25 mouse cellular contexts compared by ENCODE assay signal in genomic region chr1:90692851-90693250, GRCm38 (mm10).
DNase-seq lines count a peak whose midpoint lies in the region; ATAC-seq and TF ChIP-seq lines count a peak whose summit lies in the region.
"Had no signal": no experiment of that assay in that cellular context is flagged by ENCODE, and none has a peak within 500 bp of the region (broad histone marks: within the 10 kb centered on the region; RNA-seq: fewer than 3 reads in every experiment).

No protein-coding gene starts in this region.

- WGBS in intestine, embryonic 14.5 days, result 35% methylated on average over 1 of the region's 1 CpGs
- 39% methylated on average over 1 of the region's 1 CpGs for WGBS in intestine, embryonic 15.5 days

- H3K9me3 ChIP-seq in intestine, embryonic 14.5 days (ENCODE audit: control insufficient read depth, low read length), result no peaks in the 10 kb centered on the region
- no peaks in the 10 kb centered on the region for H3K9me3 ChIP-seq in intestine, embryonic 15.5 days
- H3K9me3 ChIP-seq: embryonic facial prominence, embryonic 13.5 days; embryonic facial prominence, embryonic 15.5 days; forebrain, embryonic 13.5 days; forebrain, embryonic 15.5 days had no signal

- no peak for TF ChIP-seq POLR2A in myocyte (IDR thresholded peaks at IDR 0.05; ENCODE audit: insufficient read length, low read depth)

- peak overlapping the region; percentile 9; the same call in 1 of the 2 replicates for H3K27ac ChIP-seq in intestine, embryonic 14.5 days (ENCODE audit: low read depth)
- H3K27ac ChIP-seq in intestine, embryonic 15.5 days, result no peak overlapping the region
- H3K27ac ChIP-seq: embryonic facial prominence, embryonic 13.5 days; embryonic facial prominence, embryonic 15.5 days; forebrain, embryonic 13.5 days; forebrain, embryonic 15.5 days had no signal

- DNase-seq in intestine, embryonic 14.5 days (ENCODE audit: low spot score), result no peak
- DNase-seq in thymus, postnatal 4 days, result peak; percentile 24
- DNase-seq in thymus, postnatal 25 days, result no peak
- peak; percentile 64 for DNase-seq in Muller cell, postnatal 12 days (ENCODE audit: inconsistent ontology term)
- no peak for DNase-seq in embryo, embryonic 11 days
- DNase-seq: adrenal gland, adult 8-10 months; adrenal gland, postnatal 14 days; adrenal gland, postnatal 36 days; B cell, adult 2 months; cerebellum, adult 11-12 months; cerebellum, adult 2 months; cerebellum, adult 9-10 months; cerebellum, postnatal 10 days; cerebellum, postnatal 25 days; forebrain, postnatal 0 days had no signal

- no peaks in the 10 kb centered on the region for H3K79me2 ChIP-seq in myocyte (ENCODE audit: control insufficient read depth, insufficient read depth)

- H3K4me2 ChIP-seq in intestine, embryonic 14.5 days (ENCODE audit: low read length), result no peak overlapping the region
- no peak overlapping the region for H3K4me2 ChIP-seq in intestine, embryonic 15.5 days (replicated peaks)
- H3K4me2 ChIP-seq in myocyte (ENCODE audit: low read depth), result no peak overlapping the region
- H3K4me2 ChIP-seq: embryonic facial prominence, embryonic 13.5 days; embryonic facial prominence, embryonic 15.5 days; forebrain, embryonic 13.5 days; forebrain, embryonic 15.5 days had no signal

- no peaks in the 10 kb centered on the region for H3K36me3 ChIP-seq in intestine, embryonic 14.5 days (ENCODE audit: control insufficient read depth, insufficient read depth, low read length)
- H3K36me3 ChIP-seq in intestine, embryonic 15.5 days, result no peaks in the 10 kb centered on the region
- H3K36me3 ChIP-seq in myocyte (ENCODE audit: control insufficient read depth, insufficient read depth), result no peaks in the 10 kb centered on the region
- H3K36me3 ChIP-seq: embryonic facial prominence, embryonic 13.5 days; embryonic facial prominence, embryonic 15.5 days; forebrain, embryonic 15.5 days; G1E had no signal

- peaks cover 22% of the 10 kb centered on the region for H3K4me1 ChIP-seq in intestine, embryonic 14.5 days (replicated peaks; ENCODE audit: control insufficient read depth, insufficient read depth, low read length)
- H3K4me1 ChIP-seq in intestine, embryonic 15.5 days (replicated peaks), result no peaks in the 10 kb centered on the region; the same call in 1 of the 2 replicates
- H3K4me1 ChIP-seq: embryonic facial prominence, embryonic 13.5 days; forebrain, embryonic 13.5 days; forebrain, embryonic 15.5 days had no signal

- no peak overlapping the region for H3K4me3 ChIP-seq in intestine, embryonic 14.5 days (ENCODE audit: low read depth, low read length)
- no peak overlapping the region for H3K4me3 ChIP-seq in intestine, embryonic 15.5 days (replicated peaks)
- H3K4me3 ChIP-seq in myocyte, result no peak overlapping the region
- H3K4me3 ChIP-seq: embryonic facial prominence, embryonic 13.5 days; embryonic facial prominence, embryonic 15.5 days; forebrain, embryonic 13.5 days; forebrain, embryonic 15.5 days had no signal

- no peak overlapping the region for H3K9ac ChIP-seq in intestine, embryonic 14.5 days (ENCODE audit: low read length)
- no peak overlapping the region for H3K9ac ChIP-seq in intestine, embryonic 15.5 days
- H3K9ac ChIP-seq: embryonic facial prominence, embryonic 13.5 days; embryonic facial prominence, embryonic 15.5 days; forebrain, embryonic 13.5 days; forebrain, embryonic 15.5 days; forebrain, postnatal 0 days had no signal

- no peaks in the 10 kb centered on the region for H3K27me3 ChIP-seq in intestine, embryonic 14.5 days (replicated peaks; ENCODE audit: control insufficient read depth, insufficient read depth, low read length)
- no peaks in the 10 kb centered on the region for H3K27me3 ChIP-seq in intestine, embryonic 15.5 days (replicated peaks)
- H3K27me3 ChIP-seq in myocyte (ENCODE audit: control insufficient read depth, insufficient read depth, insufficient read length), result no peaks in the 10 kb centered on the region
- H3K27me3 ChIP-seq: embryonic facial prominence, embryonic 13.5 days; embryonic facial prominence, embryonic 15.5 days; forebrain, embryonic 13.5 days; forebrain, embryonic 15.5 days had no signal

- no peak for ATAC-seq in intestine, embryonic 14.5 days (replicated peaks; ENCODE audit: low FRiP score, low TSS enrichment, low read depth)
- ATAC-seq in intestine, embryonic 15.5 days, result no peak
- no peak for ATAC-seq in erythroblast, adult 5-6 weeks (replicated peaks; ENCODE audit: low FRiP score, poor library complexity, severe bottlenecking)
- ATAC-seq: activated CD4-positive, CD25-positive, alpha-beta regulatory T cell, adult 4 months; CD4-positive, CD25-positive, alpha-beta regulatory T cell, adult 4 months; forebrain, embryonic 13.5 days; forebrain, embryonic 15.5 days; forebrain, postnatal 0 days had no signal

- H3ac ChIP-seq in myocyte (ENCODE audit: control insufficient read depth, insufficient read length), result no peak overlapping the region

TF ChIP-seq in myocyte, 11 proteins besides CTCF, POLR2A, EP300 and RAD21:
- TF ChIP-seq MAX (IDR thresholded peaks at IDR 0.05; ENCODE audit: low read depth) (no peak), CEBPB (IDR thresholded peaks at IDR 0.05; ENCODE audit: insufficient read depth, poor library complexity, severe bottlenecking) (no peak), REST (IDR thresholded peaks at IDR 0.05; ENCODE audit: insufficient read depth, insufficient read length) (no peak), TCF12 (IDR thresholded peaks at IDR 0.05; ENCODE audit: insufficient read depth, poor library complexity, severe bottlenecking) (no peak), POLR2AphosphoS2 (IDR thresholded peaks at IDR 0.05; ENCODE audit: insufficient read length, low read depth) (no peak), USF1 (IDR thresholded peaks at IDR 0.05; ENCODE audit: low read depth) (peak; percentile 12), MYOG (IDR thresholded peaks at IDR 0.05; ENCODE audit: control insufficient read depth in 1 of 3, insufficient read depth in 1 of 3, insufficient read length in 2 of 3, low read depth in 2 of 3) (peak in 1 of 3 experiments; percentile 54), MYOD1 (IDR thresholded peaks at IDR 0.05; ENCODE audit: control insufficient read depth in 1 of 3, insufficient read length in 2 of 3, low read depth in 2 of 3) (no peak), E2F4 (IDR thresholded peaks at IDR 0.05; ENCODE audit: insufficient read depth) (no peak), TCF3 (IDR thresholded peaks at IDR 0.05; ENCODE audit: insufficient read length, low read depth) (no peak), SRF (IDR thresholded peaks at IDR 0.05; ENCODE audit: control insufficient read depth, insufficient read length, low read depth) (no peak)
TF ChIP-seq in myocyte: peak in this region for 2.

Comparison
In these comparisons a context has a peak if more than half of its experiments do, and no peak if none do; other contexts are left out.
1. DNase-seq: peak in thymus, postnatal 4 days (single experiment) and Muller cell, postnatal 12 days (single experiment); none in intestine, embryonic 14.5 days (single experiment), thymus, postnatal 25 days (single experiment) and embryo, embryonic 11 days (single experiment).